Mouse (Mus musculus): ENCODE measurements around the gene Gpm6a. TPM values are rescaled to one million over a fixed set of nuclear protein-coding genes. Genes with fewer than 3 reads are reported as not detected.

Gene Gpm6a
- not detected in 2 replicates for total RNA-seq (2017)

DNA sequence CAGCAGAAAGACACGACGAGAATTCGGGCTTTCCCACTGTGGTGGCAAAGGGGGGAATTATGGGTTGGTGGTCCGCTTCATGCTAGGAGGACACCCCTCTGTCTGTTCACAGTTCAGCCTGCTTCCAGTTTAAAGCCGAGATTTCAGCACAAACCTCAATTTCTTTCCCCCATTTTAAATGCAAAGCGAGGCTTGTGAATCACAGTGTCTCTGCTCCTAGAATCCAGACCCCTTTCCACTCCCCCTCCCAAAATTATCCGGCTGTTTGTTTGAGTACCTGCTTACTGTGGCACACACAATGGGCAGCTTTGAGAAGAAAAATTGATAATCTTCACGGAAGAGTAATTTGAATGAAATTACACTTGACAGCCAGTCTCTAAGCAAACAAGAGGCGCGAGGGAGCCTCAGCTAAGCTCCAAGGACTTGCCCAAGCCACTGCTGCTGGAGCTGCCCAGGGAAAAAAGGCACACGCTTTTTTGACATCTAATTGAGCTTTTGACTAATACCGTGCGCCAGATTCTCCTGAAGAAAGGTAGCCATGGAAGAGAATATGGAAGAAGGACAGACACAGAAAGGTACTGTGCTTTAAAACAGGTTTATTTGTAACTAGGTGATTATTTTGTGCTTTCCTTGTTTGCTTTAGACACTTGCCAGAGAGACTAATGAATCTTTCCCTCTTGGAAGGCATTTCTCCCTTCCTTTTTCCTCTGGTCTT is at the start of gene Gpm6a:
Gene Gpm6a, plus strand, starts transcription at position 103 of the 715 bp plus-strand sequence.
- no peak for ATAC-seq (replicated peaks; ENCODE audit: low read depth, poor library complexity, severe bottlenecking)

DNA sequence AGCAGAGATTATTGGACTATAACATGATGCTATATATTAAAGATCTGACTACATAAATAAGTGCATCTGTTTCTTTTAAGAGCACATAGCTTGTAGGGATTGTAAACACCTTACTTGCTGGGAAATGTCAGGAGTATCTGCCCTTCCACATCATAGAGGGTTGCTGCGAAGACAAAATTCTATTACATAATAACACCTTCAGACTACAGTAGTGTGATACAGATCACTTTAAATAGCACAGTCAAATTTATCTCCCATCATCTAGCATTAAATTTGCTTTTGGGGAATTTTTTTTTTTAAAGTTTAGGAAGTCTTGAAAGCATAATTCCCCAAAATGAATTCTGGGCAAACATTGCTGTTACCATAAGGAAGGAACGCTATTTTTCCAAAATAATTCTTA is 41.8 kb upstream of the Gpm6a start:
- ATAC-seq (replicated peaks; ENCODE audit: low read depth, poor library complexity, severe bottlenecking): no peak

DNA sequence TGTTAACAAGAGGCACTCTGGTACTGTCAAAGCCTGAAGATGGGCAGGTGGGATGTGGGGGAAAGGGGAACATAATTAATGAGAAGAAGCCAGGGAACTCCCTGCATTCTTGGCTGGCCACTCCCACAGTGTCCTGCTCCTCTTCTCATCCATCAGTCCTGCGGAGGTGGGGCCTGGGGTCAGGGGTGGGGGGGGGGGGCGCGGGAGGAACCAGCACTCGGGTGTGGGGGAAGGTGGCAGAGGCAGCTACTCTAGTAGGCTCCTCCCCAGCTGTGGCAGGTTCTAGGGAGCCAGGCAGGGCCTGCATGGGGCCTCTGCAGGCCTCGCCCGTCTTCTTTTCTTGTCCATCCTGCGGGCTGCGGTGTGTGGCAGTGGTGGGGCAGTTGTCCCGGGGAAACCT is 36.9 kb upstream of the Gpm6a start:
- ATAC-seq (replicated peaks; ENCODE audit: low read depth, poor library complexity, severe bottlenecking): no peak

DNA sequence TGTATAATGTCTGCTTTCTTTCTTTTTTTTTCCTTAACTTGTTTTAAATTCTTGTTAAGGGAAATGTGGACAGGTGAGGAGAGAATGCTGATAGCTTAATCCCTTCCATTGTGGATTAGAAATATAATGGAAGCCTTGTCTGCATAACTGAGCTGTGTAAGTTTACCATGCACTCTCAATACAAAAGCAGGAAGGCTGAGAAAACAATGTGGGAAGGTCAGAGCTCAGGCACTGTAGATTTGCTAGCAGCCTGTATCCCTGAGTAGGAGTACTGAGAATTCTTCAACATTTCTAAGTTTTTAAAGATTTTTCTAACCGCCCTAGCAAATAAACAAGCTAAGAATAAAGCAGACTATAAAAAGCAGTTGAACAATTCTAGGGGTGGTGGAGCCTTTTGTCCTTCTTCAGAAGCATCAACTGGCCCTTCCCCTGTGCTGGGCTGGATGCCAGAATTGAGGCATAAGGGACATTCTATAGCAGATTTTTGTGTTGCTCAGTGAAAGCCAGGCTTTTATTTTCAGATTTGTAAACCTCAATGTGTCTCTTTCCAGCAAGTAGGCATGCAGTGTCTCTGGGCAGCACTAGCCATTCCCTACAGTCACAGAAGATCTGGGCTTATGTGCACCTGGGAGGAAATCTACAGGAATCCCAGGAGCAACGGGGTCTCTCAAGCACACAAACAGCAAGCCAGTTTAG is 32.3 kb upstream of the Gpm6a start:
- no peak for ATAC-seq (replicated peaks; ENCODE audit: low read depth, poor library complexity, severe bottlenecking)

DNA sequence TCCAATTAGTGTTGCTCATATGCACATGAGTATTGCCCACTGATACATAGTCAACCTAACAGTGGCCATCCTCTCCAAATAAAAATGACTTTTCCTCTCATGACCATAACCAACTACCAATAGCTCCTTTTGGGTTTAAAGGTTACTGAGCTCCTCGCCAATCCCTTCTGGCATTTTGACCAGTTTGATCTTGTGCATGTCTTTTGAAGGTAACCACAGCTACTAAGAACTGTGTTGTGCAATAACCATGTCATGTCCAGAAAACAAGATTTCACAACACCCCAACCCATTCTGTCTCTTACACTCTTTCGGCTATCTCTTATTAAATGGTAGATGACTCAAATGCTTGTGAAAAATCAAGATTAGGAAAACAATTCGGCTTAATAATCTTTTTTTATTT is 29.7 kb upstream of the Gpm6a start:
- ATAC-seq (replicated peaks; ENCODE audit: low read depth, poor library complexity, severe bottlenecking): no peak

DNA sequence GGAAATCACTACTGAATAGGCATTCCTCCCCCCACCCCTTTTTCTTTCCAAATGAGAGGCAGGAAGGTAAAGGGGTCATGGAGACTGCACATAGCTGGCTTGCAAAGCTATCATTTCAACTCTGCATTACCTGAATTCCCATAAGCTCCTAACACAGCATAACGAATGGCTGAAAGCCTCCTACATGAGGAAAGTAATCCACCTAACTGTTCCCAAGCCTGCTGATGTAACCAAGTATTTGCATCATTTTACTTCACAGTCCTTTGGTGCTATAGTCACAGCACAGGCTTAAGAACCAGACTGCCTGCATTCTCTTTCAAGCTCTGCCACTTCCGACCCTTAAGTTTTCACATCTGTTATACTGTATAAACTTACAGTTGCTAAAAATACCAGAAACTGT is 22.3 kb upstream of the Gpm6a start:
- no peak for ATAC-seq (replicated peaks; ENCODE audit: low read depth, poor library complexity, severe bottlenecking)

DNA sequence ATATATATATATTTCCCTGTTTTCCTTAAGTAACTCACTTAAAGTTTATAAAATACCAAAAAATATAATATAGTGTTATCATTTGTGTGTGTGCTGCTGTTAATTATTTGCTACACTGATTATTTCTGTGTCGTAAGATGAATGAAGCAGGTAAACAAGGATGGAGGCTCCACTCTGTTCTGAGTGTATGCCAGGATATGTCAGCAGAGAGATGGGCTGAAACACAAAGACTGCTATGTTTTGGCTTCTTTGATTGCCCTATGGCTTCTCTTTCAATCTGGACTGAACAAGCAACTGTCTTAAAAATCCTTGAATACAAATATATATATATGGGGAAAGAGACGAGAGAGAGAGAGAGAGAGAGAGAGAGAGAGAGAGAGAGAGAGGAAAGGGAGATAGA is 1.3 kb upstream of the Gpm6a start:
- ATAC-seq (replicated peaks; ENCODE audit: low read depth, poor library complexity, severe bottlenecking): no peak

DNA sequence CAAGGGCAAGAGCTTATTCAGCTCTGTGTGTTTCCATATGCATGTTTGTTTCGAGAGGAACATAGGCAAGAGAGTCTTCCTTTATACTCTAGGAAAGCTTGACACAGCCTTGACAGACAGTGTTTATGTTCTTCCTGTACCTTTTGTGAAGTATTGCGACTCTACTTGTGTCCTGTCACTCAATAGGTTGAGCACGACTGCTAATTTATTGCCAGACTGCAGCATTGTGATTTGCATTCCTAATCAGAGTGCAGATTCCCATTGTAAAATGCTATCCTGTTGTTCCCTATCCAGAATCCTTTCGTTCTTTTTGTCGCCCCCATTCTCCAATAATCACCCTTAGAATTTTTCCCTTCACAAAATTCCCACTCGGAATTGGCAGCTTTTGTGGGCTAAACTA is 613 bp upstream of the Gpm6a start:
- no peak for ATAC-seq (replicated peaks; ENCODE audit: low read depth, poor library complexity, severe bottlenecking)

DNA sequence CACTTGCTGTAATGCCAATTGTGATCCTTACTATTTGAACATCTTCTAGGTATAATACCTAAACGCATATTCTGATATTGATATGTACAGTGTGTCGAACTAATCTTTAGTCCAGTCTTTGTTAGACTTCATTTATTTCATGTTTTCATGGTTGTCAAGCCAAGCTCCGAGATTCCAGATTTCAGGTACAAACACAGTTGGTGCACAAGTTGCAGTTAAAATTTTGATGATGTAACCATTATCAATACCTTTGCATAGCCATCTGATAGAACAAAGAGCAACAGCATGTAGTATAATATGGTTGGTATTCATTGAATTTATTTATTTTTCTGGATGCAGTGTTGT is 785 bp downstream of the Gpm6a start:
- ATAC-seq (replicated peaks; ENCODE audit: low read depth, poor library complexity, severe bottlenecking): no peak

DNA sequence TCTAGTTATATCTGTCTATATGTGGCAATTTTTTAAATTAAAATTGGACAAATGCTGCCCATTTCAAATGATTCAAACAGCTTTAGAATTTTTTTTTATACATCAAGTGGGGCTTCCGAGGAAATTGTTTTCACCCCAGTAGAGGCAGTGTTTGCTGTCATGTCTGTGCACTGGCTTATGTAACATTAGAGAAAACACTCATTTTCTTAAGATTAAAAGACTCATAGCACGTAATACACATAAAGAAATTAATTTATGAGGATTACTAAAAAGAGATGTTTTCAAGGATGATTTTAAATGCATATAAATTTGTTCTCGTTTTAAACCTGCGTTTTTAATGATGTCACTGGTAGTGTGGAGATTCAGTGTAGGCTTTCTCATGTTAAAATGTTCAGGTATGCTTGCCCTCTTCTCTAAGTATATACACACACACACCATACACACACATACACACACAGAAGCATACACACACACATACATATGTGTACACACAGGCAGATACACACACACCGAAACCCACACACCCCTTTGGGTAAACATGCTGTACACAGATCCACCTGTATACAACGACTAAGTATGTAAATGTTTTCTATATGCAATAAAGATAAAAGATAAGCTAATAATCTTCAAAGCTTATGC is 1.4 kb downstream of the Gpm6a start:
- no peak for ATAC-seq (replicated peaks; ENCODE audit: low read depth, poor library complexity, severe bottlenecking)

DNA sequence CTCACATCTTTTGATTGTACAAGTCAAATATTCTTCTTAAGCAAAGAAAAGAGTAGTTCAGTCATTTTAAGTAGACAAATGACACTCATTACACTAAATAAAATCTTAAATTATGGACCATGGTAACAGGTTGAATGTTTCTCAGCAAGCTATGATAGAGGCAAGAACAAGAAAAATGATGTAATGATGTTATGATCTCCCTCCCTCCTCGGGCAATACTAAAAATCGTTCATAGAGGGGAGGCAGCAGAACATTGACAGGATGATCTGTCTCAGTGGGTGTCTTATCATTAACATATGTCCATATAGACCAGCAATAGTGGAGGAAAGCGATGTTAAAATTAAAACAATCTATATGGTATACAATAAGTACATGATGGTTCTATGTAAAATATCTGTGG is 2.1 kb downstream of the Gpm6a start:
- no peak for ATAC-seq (replicated peaks; ENCODE audit: low read depth, poor library complexity, severe bottlenecking)

DNA sequence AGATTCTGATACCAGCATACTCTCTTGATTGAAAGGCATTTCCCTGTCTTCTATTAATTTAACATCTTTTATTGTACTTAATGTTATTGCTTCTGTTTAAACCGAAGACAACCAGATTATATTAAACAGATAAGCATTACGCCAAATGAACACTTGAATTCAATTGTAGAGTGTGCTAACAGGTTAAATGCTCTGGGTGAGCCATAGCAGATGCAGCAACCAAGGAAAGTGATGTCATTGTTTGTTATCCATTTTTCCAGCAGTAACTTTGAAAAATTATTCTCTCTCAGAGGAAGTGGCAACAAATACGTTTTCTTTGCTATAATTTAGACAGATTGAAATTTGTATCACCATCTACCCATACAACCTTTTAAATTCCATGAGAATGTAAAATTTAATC is 2.9 kb downstream of the Gpm6a start:
- ATAC-seq (replicated peaks; ENCODE audit: low read depth, poor library complexity, severe bottlenecking): no peak

DNA sequence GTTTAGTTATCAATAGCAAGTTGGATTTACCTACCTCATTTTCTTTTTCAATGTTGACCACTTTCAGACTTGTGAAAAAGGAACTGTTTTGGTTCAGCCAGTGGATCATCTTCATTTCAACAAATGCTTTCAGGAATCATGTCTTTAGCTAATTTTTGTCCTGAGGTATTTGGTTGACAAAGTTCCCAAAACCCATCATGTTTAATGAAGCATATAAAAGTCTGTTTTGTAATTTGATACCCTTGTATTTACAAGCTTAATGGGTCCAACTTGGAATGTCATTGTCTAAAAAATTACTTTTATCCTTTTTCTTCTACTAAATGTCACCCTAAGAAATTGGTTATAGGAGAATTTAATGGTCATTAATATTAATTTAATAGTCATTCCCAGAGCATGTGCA is 6.9 kb downstream of the Gpm6a start:
- no peak for ATAC-seq (replicated peaks; ENCODE audit: low read depth, poor library complexity, severe bottlenecking)

DNA sequence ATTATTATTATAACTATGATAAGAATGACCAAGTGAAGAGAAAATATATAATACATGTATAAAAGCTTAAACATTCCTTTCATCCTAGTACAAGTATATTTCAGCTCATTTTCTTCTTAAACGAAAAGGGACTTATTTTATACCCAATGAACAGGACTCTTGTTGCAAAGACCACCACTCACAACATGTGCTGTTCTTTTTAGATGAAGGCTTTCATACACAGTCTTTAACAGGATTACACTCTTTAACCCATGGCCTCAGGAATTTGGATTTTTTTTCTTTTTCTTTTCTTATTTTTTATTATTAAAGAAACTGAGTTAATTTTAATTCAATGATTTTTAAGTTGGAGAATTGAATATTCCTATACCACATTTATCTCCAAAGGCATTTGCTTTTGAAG is 20.4 kb downstream of the Gpm6a start:
- ATAC-seq (replicated peaks; ENCODE audit: low read depth, poor library complexity, severe bottlenecking): no peak

DNA sequence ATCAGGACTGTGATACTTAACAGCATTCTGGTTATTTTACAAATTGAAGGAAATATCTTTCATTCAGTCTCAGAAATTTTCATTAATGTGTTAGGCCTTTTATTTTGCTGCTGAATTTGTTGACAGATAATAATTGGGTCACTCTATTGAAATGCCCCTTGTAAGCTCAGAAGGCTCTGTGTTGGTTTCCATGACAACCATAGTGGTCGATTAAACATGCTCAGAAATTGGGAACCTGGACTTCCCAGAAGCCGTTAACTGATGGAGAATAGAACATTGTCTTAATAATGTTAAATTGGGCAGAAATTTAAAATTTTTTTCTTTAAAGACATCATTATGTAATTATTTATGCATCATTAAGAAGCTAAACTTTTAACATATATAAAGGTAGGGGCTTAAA is 20.9 kb downstream of the Gpm6a start:
- no peak for ATAC-seq (replicated peaks; ENCODE audit: low read depth, poor library complexity, severe bottlenecking)

DNA sequence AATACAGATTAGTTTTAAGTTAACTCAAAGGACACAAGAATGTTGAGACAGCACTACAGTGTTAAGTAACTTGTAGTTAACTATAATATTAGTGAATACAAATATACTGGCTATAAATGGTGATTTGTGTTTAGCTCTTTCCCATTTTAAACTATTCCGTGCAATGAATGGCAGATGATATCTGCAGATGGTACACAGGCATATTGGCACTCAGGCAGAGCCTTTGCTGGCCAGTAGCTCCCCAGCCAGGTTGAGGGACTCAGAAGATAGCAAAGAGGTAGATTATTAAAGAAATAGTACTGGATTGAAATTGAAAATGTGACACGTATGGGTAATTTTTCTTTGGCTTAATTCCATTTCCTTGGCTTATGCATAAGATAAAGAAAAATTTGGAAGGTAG is 21.3 kb downstream of the Gpm6a start:
- ATAC-seq (replicated peaks; ENCODE audit: low read depth, poor library complexity, severe bottlenecking): no peak

DNA sequence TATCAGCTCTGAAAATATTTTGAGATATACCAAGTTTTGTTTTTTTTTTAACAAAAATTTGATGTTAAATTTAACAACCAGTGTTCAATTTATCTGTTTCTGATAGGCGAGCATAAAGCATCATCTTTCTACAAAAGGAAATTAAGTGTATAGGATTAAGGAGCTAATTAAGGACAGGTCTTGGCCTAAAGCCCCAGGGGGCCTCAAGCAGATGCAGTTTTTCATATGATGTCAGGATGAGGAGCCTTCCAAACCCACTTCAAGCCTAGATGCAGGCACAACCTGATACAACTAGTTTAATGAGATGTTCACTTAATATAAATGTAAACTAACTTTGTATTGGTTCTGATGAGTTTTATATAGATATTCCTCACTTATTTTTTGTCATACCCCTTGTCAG is 22.0 kb downstream of the Gpm6a start:
- ATAC-seq (replicated peaks; ENCODE audit: low read depth, poor library complexity, severe bottlenecking): no peak

DNA sequence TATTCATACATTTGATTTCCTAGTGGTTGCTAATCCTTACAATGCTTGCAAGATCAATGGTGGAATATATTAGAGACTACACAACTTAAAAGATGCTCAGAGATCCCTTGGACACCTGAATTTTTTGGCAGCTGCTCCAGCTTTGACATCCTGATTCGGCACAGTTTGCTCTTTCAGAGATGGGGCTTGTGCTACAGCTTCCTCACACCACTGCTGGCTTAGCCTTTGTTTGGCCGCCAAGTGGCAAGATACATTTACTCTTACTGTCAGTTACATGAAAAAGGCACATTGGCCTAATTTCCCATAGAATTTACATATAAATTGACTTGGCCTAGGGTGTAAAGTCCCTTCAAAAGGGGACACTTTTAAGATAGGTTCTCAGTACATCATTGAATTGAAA is 32.1 kb downstream of the Gpm6a start:
- ATAC-seq (replicated peaks; ENCODE audit: low read depth, poor library complexity, severe bottlenecking): no peak

DNA sequence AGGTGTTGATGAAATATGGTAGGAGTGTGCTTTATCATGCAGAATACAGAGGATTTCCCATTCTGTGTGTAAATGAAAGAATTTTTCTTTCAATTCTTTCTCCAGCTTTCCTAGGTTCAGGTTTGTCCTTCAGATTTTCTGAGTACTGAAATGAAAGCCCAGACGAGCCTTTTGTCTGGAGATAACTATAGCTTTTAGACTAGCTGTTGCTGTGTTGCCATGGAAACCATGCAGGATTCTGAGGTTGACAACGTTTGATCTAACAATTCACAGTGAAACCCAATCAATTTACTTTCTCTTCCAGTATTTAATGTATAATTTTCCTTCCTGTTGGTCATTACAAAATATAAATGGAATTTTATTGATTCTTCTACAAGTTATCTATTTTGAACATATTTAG is 34.5 kb downstream of the Gpm6a start:
- ATAC-seq (replicated peaks; ENCODE audit: low read depth, poor library complexity, severe bottlenecking): no peak

DNA sequence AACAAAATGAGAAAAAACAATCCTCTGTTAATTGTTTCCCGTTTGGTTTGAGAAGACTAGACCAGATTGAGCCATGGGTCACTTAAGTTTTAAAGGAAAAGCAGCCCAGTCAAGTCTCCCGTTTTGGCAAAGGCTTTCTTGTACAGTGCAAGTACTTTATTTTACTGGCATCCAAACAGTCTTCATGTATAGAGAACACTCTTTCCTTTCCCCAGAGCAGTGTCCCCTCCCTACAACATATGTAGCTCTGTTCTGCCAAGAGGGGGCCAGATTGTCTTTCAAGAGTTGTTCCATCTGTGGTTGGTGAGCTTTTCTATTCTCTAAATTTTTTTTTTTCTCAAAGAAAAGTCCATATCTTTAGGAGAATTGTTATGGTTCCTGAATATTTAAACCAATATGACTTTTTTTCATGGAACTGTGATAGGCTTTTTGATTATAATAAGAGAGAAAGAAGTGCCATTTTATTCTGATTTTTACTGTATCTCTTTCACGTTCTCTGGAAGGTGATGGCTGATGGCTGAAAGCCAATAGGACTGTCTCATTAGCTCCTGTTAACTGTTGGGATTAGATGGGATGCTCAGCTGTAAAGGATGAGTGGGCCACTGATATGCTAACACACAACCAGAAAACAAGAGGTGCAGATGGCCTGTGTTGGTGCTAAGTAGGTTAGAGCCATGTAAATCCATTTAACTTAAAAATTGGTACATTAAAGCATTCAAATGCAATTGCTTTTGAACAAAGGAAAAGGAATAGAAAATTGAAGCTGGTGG is 37.4 kb downstream of the Gpm6a start:
- ATAC-seq (replicated peaks; ENCODE audit: low read depth, poor library complexity, severe bottlenecking): no peak

DNA sequence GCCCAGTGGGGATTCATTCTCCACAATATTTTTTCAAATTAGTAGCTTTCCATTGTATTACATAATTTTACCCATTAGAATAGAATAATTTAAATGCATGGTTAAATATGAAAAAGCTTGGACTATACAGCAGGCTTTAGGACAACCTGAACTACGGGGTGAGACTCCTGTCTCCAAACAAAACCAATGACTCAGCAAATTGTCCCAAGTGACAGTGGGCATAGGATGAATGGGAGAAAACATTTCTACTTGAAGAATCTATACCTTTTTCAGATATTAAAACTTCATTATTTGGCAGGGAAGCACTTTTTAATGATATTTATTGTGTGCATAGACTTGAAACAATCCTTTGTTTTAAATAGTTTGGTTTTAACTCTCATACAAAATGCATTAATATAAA is 41.0 kb downstream of the Gpm6a start:
- no peak for ATAC-seq (replicated peaks; ENCODE audit: low read depth, poor library complexity, severe bottlenecking)
